Mouse (Mus musculus): ENCODE data around the gene Kdr. TPM values are rescaled to one million over a fixed set of nuclear protein-coding genes. Genes with fewer than 3 reads are reported as not detected.
"Not testable (repeated sequence)": the region's sequence is repeated elsewhere in the genome, so short reads cannot be mapped to it uniquely, and the experiment has no call there.

Kdr gene
- polyA plus RNA-seq, 1 experiment from 2014 or later, result 27.0 TPM

- Histone ChIP-seq H3K4me3 (no peak overlapping the region), H3K27me3 (no peaks in the 10 kb centered on the region), H3K4me2 (no peak overlapping the region), H3K36me3 (no peaks in the 10 kb centered on the region), H3K27ac (no peak overlapping the region), H3K9ac (no peak overlapping the region), H3K9me3 (no peaks in the 10 kb centered on the region), H3K4me1 (peaks cover 8% of the 10 kb centered on the region; the same call in 1 of the 2 replicates)
- ATAC-seq (ENCODE audit: insufficient number of reproducible peaks, low FRiP score, low TSS enrichment, low read depth), result no peak
- 77% methylated on average over 10 of the region's 10 CpGs for WGBS
Measured at GRCm38 (mm10) chr5:75934201-75934600, 44.1 kb downstream of the Kdr start.

- Histone ChIP-seq H3K36me3 (no peaks in the 10 kb centered on the region), H3K4me2 (0 out of 2 replicates have a peak overlapping the region, but pooled peaks have one; percentile 12), H3K9me3 (no peaks in the 10 kb centered on the region), H3K27ac (peak overlapping the region; percentile 59; the same call in 1 of the 2 replicates), H3K9ac (no peak overlapping the region), H3K4me1 (peaks cover 5% of the 10 kb centered on the region; the same call in 1 of the 2 replicates), H3K4me3 (no peak overlapping the region), H3K27me3 (no peaks in the 10 kb centered on the region)
- peak; percentile 44; the same call in 1 of the 2 replicates for ATAC-seq (ENCODE audit: insufficient number of reproducible peaks, low FRiP score, low TSS enrichment, low read depth)
- 56% methylated on average over 20 of the region's 20 CpGs for WGBS
Measured at GRCm38 (mm10) chr5:75933521-75934044, 44.7 kb downstream of the Kdr start.

- not testable (repeated sequence) for H3K4me2 ChIP-seq; H3K4me3 ChIP-seq; H3K27ac ChIP-seq; ATAC-seq (ENCODE audit: insufficient number of reproducible peaks, low FRiP score, low TSS enrichment, low read depth); H3K36me3 ChIP-seq; H3K9ac ChIP-seq; H3K9me3 ChIP-seq; H3K27me3 ChIP-seq; H3K4me1 ChIP-seq
- WGBS, result 71% methylated on average over 4 of the region's 4 CpGs
Measured at GRCm38 (mm10) chr5:75931458-75931857, 46.8 kb downstream of the Kdr start.

- Histone ChIP-seq H3K9ac (no peak overlapping the region), H3K4me3 (no peak overlapping the region), H3K9me3 (no peaks in the 10 kb centered on the region), H3K4me1 (peaks cover 5% of the 10 kb centered on the region; the same call in 1 of the 2 replicates), H3K27ac (no peak overlapping the region), H3K36me3 (no peaks in the 10 kb centered on the region), H3K27me3 (no peaks in the 10 kb centered on the region), H3K4me2 (no peak overlapping the region)
- no peak for ATAC-seq (ENCODE audit: insufficient number of reproducible peaks, low FRiP score, low TSS enrichment, low read depth)
- 55% methylated on average over 7 of the region's 7 CpGs for WGBS
Measured at GRCm38 (mm10) chr5:75929960-75930359, 48.3 kb downstream of the Kdr start.

GRCm38 (mm10) chr5:75922677-75923076, 55.6 kb downstream of the Kdr start:
- H3K27me3 ChIP-seq, result no peaks in the 10 kb centered on the region
- H3K27ac ChIP-seq, result no peak overlapping the region
- 72% methylated on average over 6 of the region's 6 CpGs for WGBS
- no peak overlapping the region for H3K4me2 ChIP-seq
- H3K36me3 ChIP-seq, result no peaks in the 10 kb centered on the region
- H3K9ac ChIP-seq, result no peak overlapping the region
- no peaks in the 10 kb centered on the region for H3K9me3 ChIP-seq
- no peak overlapping the region for H3K4me3 ChIP-seq
- H3K4me1 ChIP-seq, result peaks cover 4% of the 10 kb centered on the region; the same call in 1 of the 2 replicates
- ATAC-seq (ENCODE audit: insufficient number of reproducible peaks, low FRiP score, low TSS enrichment, low read depth), result no peak

- no peak for ATAC-seq (ENCODE audit: insufficient number of reproducible peaks, low FRiP score, low TSS enrichment, low read depth)
- Histone ChIP-seq H3K4me2 (no peak overlapping the region), H3K9ac (no peak overlapping the region), H3K4me1 (peaks cover 4% of the 10 kb centered on the region; the same call in 1 of the 2 replicates), H3K9me3 (no peaks in the 10 kb centered on the region), H3K4me3 (no peak overlapping the region), H3K27ac (no peak overlapping the region), H3K36me3 (no peaks in the 10 kb centered on the region), H3K27me3 (no peaks in the 10 kb centered on the region)
- WGBS, result 24% methylated on average over 12 of the region's 12 CpGs
Measured at GRCm38 (mm10) chr5:75921730-75922387, 56.4 kb downstream of the Kdr start.

- H3K4me2 ChIP-seq, result no peak overlapping the region
- WGBS, result 66% methylated on average over 7 of the region's 7 CpGs
- no peaks in the 10 kb centered on the region for H3K27me3 ChIP-seq
- no peak overlapping the region for H3K9ac ChIP-seq
- no peak overlapping the region for H3K4me3 ChIP-seq
- H3K9me3 ChIP-seq, result no peaks in the 10 kb centered on the region
- peaks cover 4% of the 10 kb centered on the region; the same call in 1 of the 2 replicates for H3K4me1 ChIP-seq
- no peaks in the 10 kb centered on the region for H3K36me3 ChIP-seq
- no peak overlapping the region for H3K27ac ChIP-seq
- no peak for ATAC-seq (ENCODE audit: insufficient number of reproducible peaks, low FRiP score, low TSS enrichment, low read depth)
Measured at GRCm38 (mm10) chr5:75919601-75920000, 58.7 kb downstream of the Kdr start.

GRCm38 (mm10) chr5:75918139-75918538, 60.1 kb downstream of the Kdr start:
- Histone ChIP-seq H3K27ac (no peak overlapping the region), H3K9me3 (no peaks in the 10 kb centered on the region), H3K4me1 (peaks cover 4% of the 10 kb centered on the region; the same call in 1 of the 2 replicates), H3K9ac (no peak overlapping the region), H3K36me3 (no peaks in the 10 kb centered on the region), H3K27me3 (no peaks in the 10 kb centered on the region), H3K4me2 (no peak overlapping the region), H3K4me3 (no peak overlapping the region)
- ATAC-seq (ENCODE audit: insufficient number of reproducible peaks, low FRiP score, low TSS enrichment, low read depth), result no peak
- WGBS, result 78% methylated on average over 7 of the region's 7 CpGs

- Histone ChIP-seq H3K27me3 (no peaks in the 10 kb centered on the region), H3K9me3 (no peaks in the 10 kb centered on the region), H3K9ac (no peak overlapping the region), H3K4me1 (peaks cover 4% of the 10 kb centered on the region; the same call in 1 of the 2 replicates), H3K4me2 (no peak overlapping the region), H3K4me3 (no peak overlapping the region), H3K36me3 (no peaks in the 10 kb centered on the region), H3K27ac (no peak overlapping the region)
- WGBS, result 71% methylated on average over 4 of the region's 4 CpGs
- no peak for ATAC-seq (ENCODE audit: insufficient number of reproducible peaks, low FRiP score, low TSS enrichment, low read depth)
Measured at GRCm38 (mm10) chr5:75917231-75917630, 61.0 kb downstream of the Kdr start.

- no peaks in the 10 kb centered on the region for H3K27me3 ChIP-seq
- WGBS, result 53% methylated on average over 4 of the region's 4 CpGs
- H3K4me2 ChIP-seq, result no peak overlapping the region
- no peaks in the 10 kb centered on the region for H3K4me1 ChIP-seq
- no peaks in the 10 kb centered on the region for H3K36me3 ChIP-seq
- H3K4me3 ChIP-seq, result no peak overlapping the region
- no peak overlapping the region for H3K27ac ChIP-seq
- H3K9ac ChIP-seq, result no peak overlapping the region
- ATAC-seq (ENCODE audit: insufficient number of reproducible peaks, low FRiP score, low TSS enrichment, low read depth), result no peak
- no peaks in the 10 kb centered on the region for H3K9me3 ChIP-seq
Measured at GRCm38 (mm10) chr5:75906102-75906501, 72.2 kb downstream of the Kdr start.

GRCm38 (mm10) chr5:75900231-75900920, 77.9 kb downstream of the Kdr start:
- H3K4me3 ChIP-seq, result no peak overlapping the region
- H3K9me3 ChIP-seq, result no peaks in the 10 kb centered on the region
- ATAC-seq (ENCODE audit: insufficient number of reproducible peaks, low FRiP score, low TSS enrichment, low read depth), result no peak
- H3K27me3 ChIP-seq, result no peaks in the 10 kb centered on the region
- H3K9ac ChIP-seq, result no peak overlapping the region
- 50% methylated on average over 16 of the region's 16 CpGs for WGBS
- no peak overlapping the region for H3K27ac ChIP-seq
- H3K4me2 ChIP-seq, result no peak overlapping the region
- H3K4me1 ChIP-seq, result no peaks in the 10 kb centered on the region
- H3K36me3 ChIP-seq, result no peaks in the 10 kb centered on the region

- Histone ChIP-seq H3K4me1 (no peaks in the 10 kb centered on the region), H3K9me3 (no peaks in the 10 kb centered on the region), H3K4me2 (no peak overlapping the region), H3K27ac (no peak overlapping the region), H3K9ac (no peak overlapping the region), H3K4me3 (no peak overlapping the region), H3K36me3 (no peaks in the 10 kb centered on the region), H3K27me3 (no peaks in the 10 kb centered on the region)
- WGBS, result 79% methylated on average over 3 of the region's 3 CpGs
- no peak for ATAC-seq (ENCODE audit: insufficient number of reproducible peaks, low FRiP score, low TSS enrichment, low read depth)
Measured at GRCm38 (mm10) chr5:75895351-75895750, 82.9 kb downstream of the Kdr start.

Data from limb, embryonic 15.5 days (tissue).